Mouse (Mus musculus) embryonic fibroblast, embryonic 13.5 days (primary cell): ENCODE measurements at regions not wholly inside any gene's neighbourhood (a gene's known extent, or its start where the extent isn't known, plus 50 kb on each side); places are given as distances from the start of the nearest gene placed in this dataset.

Experiments used
- CTCF ChIP-seq: IDR thresholded peaks from 2 replicates; pipeline ENCODE4 v1.5.1; 2011; ENCODE audit warnings: mild to moderate bottlenecking, control low read depth, low read length, moderate library complexity, borderline replicate concordance; ENCODE audit not compliant: insufficient read depth
- POLR2A ChIP-seq: IDR thresholded peaks from 2 replicates; pipeline ENCODE4 v1.6.1; 2011; ENCODE audit warnings: low read depth, mild to moderate bottlenecking, control low read depth, low read length, moderate library complexity

DNA sequence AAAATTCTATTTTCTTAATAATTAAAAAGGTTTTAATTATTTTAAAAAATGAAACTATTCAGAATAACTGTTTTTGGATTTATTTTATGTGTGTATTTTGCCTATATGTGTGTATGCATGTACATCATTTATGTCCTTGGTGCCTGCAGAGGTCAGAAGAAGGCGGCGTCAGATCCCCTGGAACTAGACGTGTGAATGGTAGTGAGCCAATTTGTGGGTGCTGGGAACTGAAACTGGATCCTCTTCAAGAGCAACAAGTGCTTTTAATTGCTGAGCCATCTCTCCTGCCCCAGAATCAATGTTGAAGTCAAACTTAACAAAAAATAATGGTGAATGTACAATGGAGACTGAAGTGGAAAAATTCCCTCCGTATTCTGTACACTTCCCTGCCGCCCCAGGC is 151.9 kb upstream of the Unc93a2 start:
- TF ChIP-seq CTCF (no peak), POLR2A (no peak)
